Mouse (Mus musculus) brain, embryonic 14.5 days (tissue): ENCODE data around the gene Rpl7a. TPM values are rescaled to one million over a fixed set of nuclear protein-coding genes. Genes with fewer than 3 reads are reported as not detected.
A peak's percentile ranks its signal among the peaks of the same experiment; 100 is the strongest.
"Not testable (repeated sequence)": the region's sequence is repeated elsewhere in the genome, so short reads cannot be mapped to it uniquely, and the experiment has no call there.

Source experiments
- DNase-seq: peaks from one replicate; pipeline ENCODE4 v3.0.0-alpha.2; 2011; ENCODE audit warnings: low read depth
- CTCF ChIP-seq: fragments of 200-500 bp; IDR thresholded peaks from 2 replicates; pipeline ENCODE4 v1.5.1; 2012; ENCODE audit warnings: inconsistent platforms, mild to moderate bottlenecking, moderate library complexity, borderline replicate concordance; ENCODE audit not compliant: insufficient read depth, insufficient read length; ENCODE audit errors: extremely low read depth
- POLR2A ChIP-seq: fragments of 200-500 bp; IDR thresholded peaks from 2 replicates; pipeline ENCODE4 v1.6.1; 2012; ENCODE audit warnings: mild to moderate bottlenecking, inconsistent platforms, borderline replicate concordance; ENCODE audit not compliant: poor library complexity, insufficient read depth, insufficient read length, severe bottlenecking; ENCODE audit errors: extremely low read depth
- polyA plus RNA-seq: library from polyadenylated mRNA; depleted of rRNA; stranded (reverse); fragments of >200 nt; gene quantifications from 2 replicates; pipeline ENCODE4 v1.2.3, GENCODE M21; 2012; rRNA removed

The Rpl7a gene
- polyA plus RNA-seq, result 1,440 and 1,580 TPM in 2 replicates

DNA sequence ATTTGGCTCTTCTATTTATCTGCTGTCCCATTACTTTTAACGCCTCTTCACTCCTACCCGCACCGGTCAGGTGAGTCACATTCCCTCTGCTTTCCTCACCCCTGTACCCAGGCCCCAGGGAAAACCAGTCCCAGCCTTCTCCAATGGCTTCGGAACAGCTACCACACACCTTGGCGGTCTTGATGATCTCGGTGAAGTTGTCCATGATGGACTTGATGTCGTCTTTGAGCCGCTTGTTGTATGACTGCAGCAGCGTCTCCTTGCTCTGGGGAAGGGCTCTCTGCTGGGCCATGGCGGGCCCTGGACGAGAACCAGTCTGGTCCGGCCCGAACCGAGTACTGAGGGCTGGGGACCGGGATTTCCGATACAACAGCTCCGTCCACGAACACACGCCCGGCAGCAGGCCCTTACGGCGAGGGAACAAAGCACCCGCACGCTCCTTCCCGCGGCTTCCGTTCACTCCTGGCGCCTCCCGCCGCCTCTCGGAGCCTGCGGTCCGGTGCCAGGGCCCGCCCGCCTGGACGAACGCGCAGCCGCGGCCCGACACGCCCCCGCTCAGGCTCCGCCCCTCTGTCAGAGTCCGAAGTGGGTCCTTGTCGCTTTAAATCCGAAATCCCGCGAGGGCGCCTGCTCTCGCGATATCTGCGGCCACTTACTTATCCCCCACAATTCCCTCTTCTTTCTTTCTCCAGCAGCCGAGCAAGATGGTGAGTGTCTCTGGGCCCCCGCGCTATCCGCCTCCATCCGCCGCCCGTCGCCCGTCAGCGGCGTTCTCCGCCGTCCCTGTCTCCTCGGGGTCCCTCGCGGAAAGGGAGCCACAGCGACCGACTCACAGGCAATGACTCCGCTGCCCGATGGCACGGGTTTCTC is at the start of gene Rpl7a, which contains the start of gene Med22:
TSS of gene Rpl7a (plus strand) at position 641 of the 870 bp plus-strand sequence.
TSS of gene Med22 (minus strand) at position 554 of the 870 bp plus-strand sequence.
- peak; percentile 99 for DNase-seq
- TF ChIP-seq CTCF (no peak), POLR2A (peak; percentile 73)

DNA sequence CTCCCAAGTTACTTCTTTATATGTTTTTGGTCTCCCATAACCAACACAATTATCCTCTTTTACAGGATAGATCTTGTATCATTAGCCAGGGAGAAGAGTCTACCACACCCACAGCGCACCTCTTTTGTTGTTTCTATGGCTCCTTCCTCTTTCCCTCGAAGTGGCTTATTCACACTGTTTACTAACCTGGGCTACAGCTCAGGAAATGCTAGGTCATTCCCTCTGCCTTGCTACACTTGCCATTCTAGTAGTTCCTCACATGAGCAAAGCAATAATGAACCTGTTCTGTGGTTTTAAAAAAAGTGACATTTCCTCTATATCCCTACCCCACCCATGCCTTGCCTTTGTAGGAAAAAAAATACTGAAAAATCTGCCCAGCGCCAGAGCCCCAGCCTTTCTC is 47.7 kb upstream of the Rpl7a start:
- no peak for TF ChIP-seq CTCF
- no peak for TF ChIP-seq POLR2A

GRCm38 (mm10) chr2:26864879-26865278 is 45.7 kb upstream of the Rpl7a start, which contains the start of gene Abo:
TSS of gene Abo (minus strand) at chr2:26864979.
- TF ChIP-seq POLR2A, result no peak
- no peak for TF ChIP-seq CTCF
- no peak for DNase-seq

More for the DNA sequence above, 47.7 kb upstream of the Rpl7a start:
- DNase-seq, result no peak

DNA sequence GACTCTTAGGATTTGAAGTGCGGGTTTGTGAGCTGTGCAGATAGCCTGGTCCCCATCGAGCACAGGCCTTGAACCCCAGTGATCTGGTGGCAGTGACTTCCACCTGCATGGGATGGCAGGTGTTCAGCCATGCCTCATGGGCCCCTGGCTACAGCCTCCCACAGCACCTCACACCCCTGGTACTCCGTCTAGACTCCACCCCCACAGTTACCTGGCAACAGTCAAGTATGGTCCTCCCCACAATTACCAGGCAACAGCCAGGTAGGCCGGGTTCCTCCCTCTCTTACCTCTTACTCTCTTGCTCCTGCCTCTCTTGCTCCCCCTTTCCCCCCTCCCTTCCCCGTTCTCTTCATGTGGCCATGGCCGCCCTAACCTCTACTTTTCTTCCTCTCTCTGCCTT is 39.9 kb upstream of the Rpl7a start:
- TF ChIP-seq POLR2A (no peak), CTCF (no peak)
- DNase-seq, result no peak

GRCm38 (mm10) chr2:26878571-26878970 is 32.0 kb upstream of the Rpl7a start:
- TF ChIP-seq CTCF, result no peak
- no peak for TF ChIP-seq POLR2A
- no peak for DNase-seq

DNA sequence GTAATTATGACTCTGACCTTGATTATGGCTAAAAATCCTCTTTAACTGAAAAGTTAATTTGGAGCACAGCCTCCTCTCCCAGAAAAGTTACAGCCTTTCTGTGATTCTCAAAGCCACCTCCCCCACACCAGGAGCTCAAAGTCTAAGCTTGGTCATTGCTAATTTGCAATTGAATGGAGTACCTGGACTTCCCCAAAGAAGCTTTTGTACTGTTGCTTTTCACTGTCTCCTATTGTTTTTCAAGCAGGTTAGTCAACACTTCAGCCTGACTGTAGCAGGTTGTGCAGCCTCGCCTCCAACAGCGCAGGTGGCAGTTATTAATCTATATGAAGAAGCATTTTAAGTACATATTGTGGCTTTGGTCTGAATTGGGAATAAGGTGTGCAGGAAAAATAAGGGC is 25.0 kb upstream of the Rpl7a start:
- DNase-seq, result not testable (repeated sequence)

GRCm38 (mm10) chr2:26886170-26886569 is 24.4 kb upstream of the Rpl7a start:
- not testable (repeated sequence) for DNase-seq

DNA sequence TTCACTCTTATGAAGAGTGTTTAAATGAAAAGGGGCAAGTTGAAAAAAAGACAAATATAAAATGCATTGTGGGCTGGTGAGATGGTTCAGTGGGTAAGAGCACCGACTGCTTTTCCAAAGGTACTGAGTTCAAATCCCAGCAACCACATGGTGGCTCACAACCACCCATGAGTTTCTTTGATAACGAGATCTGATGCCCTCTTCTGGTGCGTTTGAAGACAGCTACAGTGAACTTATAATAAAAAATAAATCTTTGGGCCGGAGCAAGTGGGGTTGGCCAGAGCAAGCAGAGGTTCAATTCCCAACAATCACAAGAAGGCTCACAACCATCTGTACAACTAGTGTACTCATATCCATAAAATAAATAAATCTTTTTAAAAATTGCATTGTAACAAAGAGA is 14.7 kb upstream of the Rpl7a start:
- TF ChIP-seq CTCF, result no peak
- no peak for TF ChIP-seq POLR2A
- no peak for DNase-seq

GRCm38 (mm10) chr2:26900731-26901130 is 9.8 kb upstream of the Rpl7a start:
- TF ChIP-seq POLR2A (no peak), CTCF (no peak)

GRCm38 (mm10) chr2:26901834-26902400 is 8.6 kb upstream of the Rpl7a start:
- TF ChIP-seq POLR2A, result no peak
- TF ChIP-seq CTCF, result no peak
- no peak for DNase-seq

More at GRCm38 (mm10) chr2:26900731-26901130, 9.8 kb upstream of the Rpl7a start:
- no peak for DNase-seq

DNA sequence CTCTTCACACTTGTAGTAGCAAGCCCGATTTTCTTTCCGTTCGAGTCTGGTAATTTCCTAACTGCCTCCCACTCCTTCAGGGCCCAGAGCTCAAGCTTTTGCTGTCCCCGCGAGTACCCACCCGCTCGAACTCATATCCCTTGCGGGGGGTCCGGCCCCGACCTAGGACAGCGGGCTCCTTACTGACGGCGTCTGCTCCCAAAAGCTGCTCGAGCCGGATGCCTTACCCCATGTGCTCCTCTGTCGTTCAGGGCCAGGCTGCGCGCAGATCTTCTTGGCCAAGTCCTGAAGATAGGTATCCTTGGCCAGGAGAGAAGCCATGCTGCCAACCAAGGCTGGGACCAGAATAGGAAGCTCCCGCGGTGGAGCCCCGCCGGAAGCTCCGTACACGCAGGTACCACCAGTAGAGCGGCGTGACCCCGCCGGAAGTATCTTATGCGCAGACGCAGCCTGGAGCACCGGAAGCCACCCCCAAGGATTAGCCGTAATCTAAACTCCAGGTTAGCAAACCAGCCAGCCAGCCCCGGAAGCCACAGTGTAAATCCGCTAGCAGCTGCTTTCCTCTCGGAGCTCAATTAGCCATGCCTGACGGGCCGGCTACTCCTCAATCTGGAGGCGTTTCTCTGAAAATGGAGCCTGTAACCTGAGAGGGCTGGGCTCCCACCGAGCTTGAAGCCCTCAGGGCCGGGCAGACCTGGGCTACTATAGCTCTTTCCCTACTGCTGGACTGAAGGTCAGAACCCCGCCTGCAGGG is 7.9 kb upstream of the Rpl7a start, which contains the start of gene Surf6:
TSS of gene Surf6 (minus strand) at position 413 of the 754 bp plus-strand sequence.
- peak; percentile 99 for DNase-seq
- TF ChIP-seq CTCF, result no peak
- peak; percentile 20; the same call in 1 of the 2 replicates for TF ChIP-seq POLR2A
